Mouse (Mus musculus): ENCODE results near the gene Rergl. TPM values are rescaled to one million over a fixed set of nuclear protein-coding genes. Genes with fewer than 3 reads are reported as not detected.

Rergl gene
- polyA plus RNA-seq (2014; fragmentation: Illumina TruSeq; extraction: RNeasy Lipid Tissue Mini Kit (QIAGEN cat#74804); ENCODE audit: low read depth, low replicate concordance) = 0.46 TPM

DNA sequence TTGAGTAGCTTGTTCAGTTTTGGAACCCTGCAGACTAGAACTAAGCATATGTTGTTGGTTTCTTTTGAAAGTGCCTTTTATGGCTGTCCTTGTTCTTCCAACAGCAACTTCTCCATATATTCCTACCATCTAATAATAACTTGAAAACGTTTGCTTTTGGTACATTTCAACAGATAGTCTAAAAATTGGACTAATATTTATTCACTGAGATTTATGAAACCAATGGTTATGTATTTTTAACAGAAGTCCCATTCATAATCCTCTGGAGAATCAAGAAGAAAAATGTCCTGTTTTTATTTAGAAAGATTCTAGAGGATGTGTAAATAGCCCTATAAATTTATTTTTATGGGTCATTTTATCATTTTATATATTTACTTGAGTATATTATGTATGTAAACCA, at the start of gene Rergl:
Gene Rergl (minus strand): TSS at position 101 of the 400 bp plus-strand sequence.

Other genes starting within 250 kb of the Rergl start
- 1.7 TPM for gene Pik3c2g, start 85.2 kb upstream of the Rergl start, polyA plus RNA-seq (2014; fragmentation: Illumina TruSeq; extraction: RNeasy Lipid Tissue Mini Kit (QIAGEN cat#74804); ENCODE audit: low read depth, low replicate concordance)